Mouse (Mus musculus): ENCODE measurements around the gene Esd.

Esd gene

GRCm38 (mm10) chr14:74732079-74732783, at the start of gene Esd:
Gene Esd (plus strand): TSS chr14:74732297.
- peak; percentile 98 for DNase-seq (ENCODE audit: inconsistent ontology term)

DNA sequence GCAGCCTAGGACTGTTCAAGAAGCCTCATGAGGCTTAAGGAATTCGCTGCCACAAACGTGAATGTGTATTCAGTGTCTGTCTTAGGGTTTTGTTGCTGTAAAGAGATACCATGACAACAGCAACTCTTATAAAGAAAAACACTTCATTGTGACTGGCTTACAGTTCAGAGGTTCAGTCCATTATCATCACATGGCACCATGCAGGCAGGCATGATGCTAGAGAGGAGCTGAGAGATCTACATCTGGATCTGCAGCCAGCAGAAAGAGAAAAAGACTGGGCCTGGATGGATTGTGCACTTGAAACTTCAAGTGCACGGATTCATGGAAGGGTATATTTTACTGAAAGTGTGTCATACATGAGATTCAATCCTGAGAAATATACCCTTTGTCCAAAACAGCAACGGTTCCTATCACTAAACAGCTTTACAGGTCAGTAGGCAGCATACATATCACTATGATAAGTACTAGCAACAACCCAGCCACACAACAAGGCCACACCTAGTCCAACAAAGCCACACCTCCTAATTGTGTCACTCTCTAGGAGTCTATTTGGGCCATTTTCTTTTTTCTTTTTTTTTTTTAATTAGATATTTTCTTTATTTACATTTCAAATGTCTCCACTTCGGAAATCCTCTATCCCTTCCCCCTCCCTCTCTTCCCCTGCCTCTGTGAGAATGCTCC, 47.7 kb upstream of the Esd start:
- DNase-seq (ENCODE audit: inconsistent ontology term), result no peak

GRCm38 (mm10) chr14:74691963-74692362, 40.1 kb upstream of the Esd start:
- DNase-seq (ENCODE audit: inconsistent ontology term), result no peak

GRCm38 (mm10) chr14:74696766-74697165, 35.3 kb upstream of the Esd start:
- DNase-seq (ENCODE audit: inconsistent ontology term), result no peak

DNA sequence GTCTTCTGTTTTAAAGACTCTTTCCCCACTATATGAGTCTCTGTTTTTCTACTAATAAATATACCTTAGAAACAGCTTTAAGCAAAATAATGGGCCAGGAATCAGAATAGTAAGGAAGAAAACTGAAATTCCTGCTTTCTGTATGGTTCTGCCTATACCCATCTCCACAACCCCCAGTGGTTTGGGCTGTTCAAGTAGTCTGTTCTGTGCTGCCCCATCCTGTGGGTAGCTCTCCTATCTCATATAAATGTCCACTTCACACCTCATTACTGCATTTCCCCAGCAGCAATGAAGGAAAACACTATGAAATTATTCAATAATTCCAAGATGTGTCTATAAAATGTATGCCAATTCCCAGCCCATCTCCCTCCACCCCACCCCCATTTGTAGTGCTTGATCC, 34.7 kb upstream of the Esd start:
- no peak for DNase-seq (ENCODE audit: inconsistent ontology term)

DNA sequence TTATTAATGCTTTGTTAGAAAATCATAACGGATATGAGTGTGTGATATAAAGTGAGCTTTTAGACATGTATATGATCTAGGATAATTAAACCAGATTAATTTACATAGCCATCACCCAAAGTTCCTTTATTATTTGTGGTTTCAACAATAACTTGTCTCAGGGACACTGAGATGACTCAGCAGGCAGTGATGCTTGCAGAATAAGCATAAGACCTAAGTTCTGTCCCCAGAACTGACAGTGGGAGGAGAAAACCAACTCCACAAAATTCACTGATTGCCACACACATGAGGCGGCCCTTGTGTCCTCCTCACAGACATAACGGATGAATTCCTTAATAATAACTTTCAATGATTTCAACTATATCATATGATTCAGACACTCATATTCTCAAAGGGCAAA, 32.9 kb upstream of the Esd start:
- no peak for DNase-seq (ENCODE audit: inconsistent ontology term)

GRCm38 (mm10) chr14:74703930-74704329, 28.2 kb upstream of the Esd start:
- DNase-seq (ENCODE audit: inconsistent ontology term), result no peak

DNA sequence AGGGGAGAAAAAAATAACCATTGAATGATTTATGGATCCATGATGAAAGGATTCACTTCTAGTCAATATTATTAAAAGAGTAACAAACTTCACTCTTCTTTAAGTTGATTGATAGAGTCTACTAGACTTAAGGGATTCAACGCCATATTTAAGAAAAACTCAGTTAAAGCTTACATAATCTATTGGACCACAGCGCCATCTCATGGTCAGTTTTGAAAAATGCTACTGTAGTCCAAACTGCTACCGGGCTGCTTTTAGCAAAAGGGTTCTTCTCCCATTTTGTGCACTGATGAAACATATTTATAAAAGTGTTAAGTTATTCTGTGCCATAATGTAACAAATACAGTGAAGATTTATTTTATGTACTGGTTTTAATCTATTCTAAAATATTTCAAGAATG, 23.0 kb upstream of the Esd start:
- peak; percentile 37 for DNase-seq (ENCODE audit: inconsistent ontology term)

- no peak for DNase-seq (ENCODE audit: inconsistent ontology term)
These were observed 8.6 kb upstream of the Esd start for GRCm38 (mm10) chr14:74723541-74723940.

DNA sequence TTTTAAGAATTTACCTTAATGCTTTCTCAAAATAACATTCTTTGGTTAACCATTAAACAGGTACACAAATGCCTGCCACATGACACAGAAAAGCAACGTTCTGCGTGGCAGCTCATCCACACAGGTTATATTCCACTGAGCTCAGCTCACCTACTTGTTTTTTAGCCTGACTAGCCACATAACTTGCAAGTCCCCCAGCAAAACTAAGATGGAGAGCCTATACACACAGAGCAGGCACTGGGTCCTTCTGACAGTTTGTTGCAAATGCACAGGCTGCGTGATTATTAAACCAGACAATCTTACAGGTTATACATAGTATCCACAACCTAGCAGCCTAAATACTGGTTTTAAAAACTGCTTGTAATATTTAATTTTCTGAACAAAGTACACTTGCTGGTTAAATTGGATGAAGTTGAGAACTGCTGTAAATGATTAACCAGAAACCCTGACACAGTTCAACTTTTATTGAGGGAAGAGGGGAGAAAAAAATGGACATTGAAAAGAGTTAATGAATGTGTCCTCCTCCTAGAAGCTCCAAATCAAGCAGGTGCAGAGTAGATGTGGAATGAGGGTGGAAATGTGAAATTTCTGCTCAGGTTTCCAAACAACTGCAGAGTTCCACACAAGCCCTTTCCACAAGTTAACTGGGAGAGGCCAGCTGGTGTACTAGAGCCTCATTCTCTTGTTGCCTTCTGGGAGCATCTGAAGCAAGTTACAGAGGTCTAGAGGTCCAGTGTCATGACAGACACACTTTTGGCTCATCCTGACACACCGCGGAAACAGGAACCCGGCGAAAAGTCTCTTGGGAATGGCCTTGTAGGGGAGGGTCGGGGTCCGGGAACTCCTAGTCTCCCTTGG, 647 bp upstream of the Esd start:
- DNase-seq (ENCODE audit: inconsistent ontology term), result no peak

DNA sequence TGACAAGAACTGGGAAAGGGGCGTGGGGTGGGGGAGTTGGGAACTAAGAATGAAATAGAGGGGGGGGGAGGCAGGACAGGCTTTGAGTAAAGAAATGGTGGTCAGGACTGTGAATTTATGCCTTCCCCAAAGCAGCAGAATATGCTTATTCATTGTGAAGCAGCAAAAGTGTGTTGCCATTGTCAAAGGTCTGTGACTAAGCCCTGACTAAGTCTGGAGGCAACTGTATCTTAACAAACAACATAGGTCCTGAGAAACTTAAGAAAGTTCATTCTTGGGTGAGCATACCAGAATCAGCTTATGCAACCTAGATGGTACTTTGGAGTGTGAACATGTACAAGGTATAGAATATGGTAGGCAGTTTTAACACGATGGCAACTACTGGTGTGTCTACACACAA, 1.3 kb downstream of the Esd start:
- peak; percentile 56 for DNase-seq (ENCODE audit: inconsistent ontology term)

GRCm38 (mm10) chr14:74735471-74735870, 3.4 kb downstream of the Esd start:
- no peak for DNase-seq (ENCODE audit: inconsistent ontology term)

GRCm38 (mm10) chr14:74736850-74737249, 4.8 kb downstream of the Esd start:
- peak; percentile 27 for DNase-seq (ENCODE audit: inconsistent ontology term)

- peak; percentile 51 for DNase-seq (ENCODE audit: inconsistent ontology term)
These were observed 32.3 kb downstream of the Esd start for GRCm38 (mm10) chr14:74764191-74764918.

- DNase-seq (ENCODE audit: inconsistent ontology term), result no peak
These were observed 35.8 kb downstream of the Esd start for GRCm38 (mm10) chr14:74767892-74768291.

- no peak for DNase-seq (ENCODE audit: inconsistent ontology term)
These were observed 42.0 kb downstream of the Esd start for GRCm38 (mm10) chr14:74774046-74774619.

DNA sequence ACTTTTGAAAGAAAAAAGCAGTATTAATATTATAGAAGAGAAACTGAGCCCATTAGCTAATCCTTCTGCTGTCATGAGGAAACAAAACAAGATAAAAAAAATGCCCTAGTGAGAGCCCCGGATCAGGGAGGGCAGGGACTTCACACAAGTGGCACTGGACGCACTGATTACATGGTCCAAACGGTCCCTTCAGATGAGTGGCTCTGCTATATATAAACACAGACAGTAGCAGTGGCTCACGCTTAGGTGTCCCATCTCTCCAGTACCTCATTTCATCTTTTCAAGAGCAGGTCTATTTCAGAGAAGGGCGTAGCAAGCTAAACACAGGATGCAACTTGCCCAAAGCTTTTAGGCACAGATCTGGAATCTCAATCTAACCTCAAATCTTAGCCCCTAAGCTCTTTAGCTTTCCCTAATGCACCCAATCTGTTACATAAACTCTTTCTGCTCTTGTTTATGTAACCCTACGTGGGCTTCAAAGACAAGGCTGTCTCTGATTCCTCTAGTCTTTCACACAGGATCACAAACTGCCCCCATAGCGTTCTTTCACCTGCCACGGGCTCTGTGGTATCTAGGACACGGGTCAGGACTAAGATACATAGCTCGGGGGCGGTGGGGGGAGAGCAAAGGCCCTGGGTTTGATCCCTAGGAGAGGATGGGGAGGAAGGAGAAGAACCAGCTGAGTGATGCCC, 52.3 kb downstream of the Esd start:
- no peak for DNase-seq (ENCODE audit: inconsistent ontology term)

DNA sequence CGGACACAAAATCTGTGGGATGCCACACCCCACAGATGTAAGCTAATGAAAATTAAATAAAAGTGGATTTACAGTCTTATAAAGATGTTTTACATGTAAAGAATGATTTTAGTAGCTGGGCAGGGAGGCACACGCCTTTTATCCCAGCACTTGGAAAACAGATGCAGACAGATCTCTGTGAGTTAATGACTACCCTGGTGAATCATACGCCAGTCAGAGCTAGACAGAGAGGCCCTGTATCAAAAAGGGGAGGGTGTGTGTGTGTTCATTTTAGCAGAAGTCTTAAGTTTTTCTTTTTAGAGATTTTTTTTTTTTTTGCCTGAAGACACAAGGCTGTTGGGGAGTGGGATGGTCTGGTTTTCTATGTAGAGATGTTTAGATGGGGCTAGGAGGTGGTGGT, 55.6 kb downstream of the Esd start:
- DNase-seq (ENCODE audit: inconsistent ontology term), result no peak

- DNase-seq (ENCODE audit: inconsistent ontology term), result peak; percentile 6
These were observed 56.7 kb downstream of the Esd start for GRCm38 (mm10) chr14:74788766-74789165.

DNA sequence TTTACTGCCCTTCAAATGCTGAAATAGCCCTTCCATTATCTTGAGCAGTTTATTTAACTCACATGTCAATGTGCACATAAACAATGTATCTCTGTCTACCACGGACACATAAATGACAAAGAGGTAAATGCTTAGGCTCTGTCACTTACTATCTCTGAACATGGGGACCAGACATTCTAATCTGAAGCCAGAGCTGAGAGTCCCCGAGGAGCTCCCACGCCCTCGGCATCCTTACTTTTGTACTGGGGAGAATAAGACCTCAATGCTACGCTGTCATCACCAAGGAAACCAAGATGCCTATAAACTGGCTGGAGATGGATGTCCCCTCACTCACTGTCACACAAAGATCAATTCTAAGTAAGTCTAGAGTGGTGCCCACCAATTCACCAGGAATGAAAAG, 58.4 kb downstream of the Esd start:
- no peak for DNase-seq (ENCODE audit: inconsistent ontology term)

- no peak for DNase-seq (ENCODE audit: inconsistent ontology term)
These were observed 60.7 kb downstream of the Esd start for GRCm38 (mm10) chr14:74792793-74793192.

Data from Muller cell, postnatal 12 days (primary cell).